Mouse (Mus musculus): ENCODE data around the gene Prox2. TPM values are rescaled to one million over a fixed set of nuclear protein-coding genes. Genes with fewer than 3 reads are reported as not detected.
A peak's percentile ranks its signal among the peaks of the same experiment; 100 is the strongest.

Prox2 gene
- polyA plus RNA-seq, 1 experiment: 1.6 TPM

DNA sequence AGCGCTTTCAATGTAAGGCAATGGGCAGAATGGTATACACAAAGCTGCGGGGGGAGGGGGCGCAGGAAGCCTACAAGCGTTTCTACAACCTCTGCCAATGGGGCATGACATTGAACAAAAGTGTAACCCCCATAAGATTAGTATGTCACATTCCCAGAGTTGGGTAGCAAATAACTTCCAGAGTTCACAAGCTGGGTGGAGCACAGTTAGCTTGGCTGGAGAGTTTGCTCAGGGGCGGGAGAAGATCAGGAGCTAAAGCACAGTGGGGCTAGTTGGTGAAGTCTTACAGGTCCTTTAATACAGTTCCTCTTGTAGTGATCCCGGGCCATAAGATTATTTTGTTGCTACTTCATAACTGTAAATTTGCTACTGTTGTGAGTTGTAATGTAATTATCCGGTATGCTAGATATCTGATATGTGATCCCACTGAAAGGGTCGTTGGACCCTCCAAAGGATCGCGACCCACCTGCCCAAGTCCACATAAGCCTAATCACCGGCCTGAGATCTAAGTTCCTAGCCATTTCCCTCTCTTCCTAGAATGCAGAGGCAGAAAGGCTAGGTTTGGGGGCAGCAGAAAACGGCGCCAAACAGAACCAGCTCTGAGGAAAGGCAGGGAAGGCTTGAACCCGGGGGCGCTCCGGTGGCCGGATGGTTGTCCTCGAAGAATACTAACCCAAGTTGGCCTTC is 405 bp downstream of the Prox2 start:
- peak in 1 of 2 experiments; percentile 24 for DNase-seq
- Histone ChIP-seq H3K27me3 (ENCODE audit: control insufficient read depth, insufficient read depth, low read length) (no peaks in the 10 kb centered on the region), H3K27ac (ENCODE audit: insufficient read depth, low read length) (peak overlapping the region; percentile 86), H3K4me1 (ENCODE audit: control insufficient read depth, insufficient read depth, low read length) (no peaks in the 10 kb centered on the region; the same call in 1 of the 2 replicates), H3K4me3 (replicated peaks; ENCODE audit: insufficient read depth, low read depth, low read length) (peak overlapping the region; percentile 93)
- TF ChIP-seq CTCF (IDR thresholded peaks at IDR 0.05; ENCODE audit: borderline replicate concordance, insufficient read depth, low read depth, low read length) (no peak), POLR2A (IDR thresholded peaks at IDR 0.05; ENCODE audit: borderline replicate concordance, insufficient read depth, low read length) (no peak)
- 15% methylated on average over 18 of the region's 18 CpGs for WGBS

DNA sequence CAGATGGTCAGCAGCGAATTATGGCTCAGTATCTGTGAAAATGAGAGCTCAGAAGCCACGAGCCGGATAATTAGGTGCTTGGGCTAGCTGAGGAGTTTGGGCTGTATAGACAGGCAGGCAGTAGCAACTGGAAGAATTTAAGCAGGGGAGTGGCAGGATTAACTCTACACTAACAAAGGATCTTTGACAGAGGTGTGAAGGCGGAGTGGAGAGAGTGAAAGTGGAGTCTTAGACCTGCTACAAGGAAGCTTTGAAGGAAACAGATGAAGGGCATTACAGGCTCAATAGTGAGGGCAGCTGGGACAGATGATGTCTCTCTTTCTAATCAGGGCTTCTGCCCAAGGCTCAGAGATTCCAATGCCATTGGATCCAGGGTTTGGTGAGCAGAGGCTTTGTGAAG is 1.1 kb downstream of the Prox2 start:
- no peak overlapping the region for H3K27ac ChIP-seq (ENCODE audit: insufficient read depth, low read length)
- DNase-seq: no peak
- H3K4me1 ChIP-seq (ENCODE audit: control insufficient read depth, insufficient read depth, low read length): no peaks in the 10 kb centered on the region; the same call in 1 of the 2 replicates
- TF ChIP-seq CTCF (IDR thresholded peaks at IDR 0.05; ENCODE audit: borderline replicate concordance, insufficient read depth, low read depth, low read length): no peak
- no peak for TF ChIP-seq POLR2A (IDR thresholded peaks at IDR 0.05; ENCODE audit: borderline replicate concordance, insufficient read depth, low read length)
- WGBS: 68% methylated on average over 4 of the region's 4 CpGs
- H3K27me3 ChIP-seq (ENCODE audit: control insufficient read depth, insufficient read depth, low read length): no peaks in the 10 kb centered on the region
- H3K4me3 ChIP-seq (replicated peaks; ENCODE audit: insufficient read depth, low read depth, low read length): no peak overlapping the region

DNA sequence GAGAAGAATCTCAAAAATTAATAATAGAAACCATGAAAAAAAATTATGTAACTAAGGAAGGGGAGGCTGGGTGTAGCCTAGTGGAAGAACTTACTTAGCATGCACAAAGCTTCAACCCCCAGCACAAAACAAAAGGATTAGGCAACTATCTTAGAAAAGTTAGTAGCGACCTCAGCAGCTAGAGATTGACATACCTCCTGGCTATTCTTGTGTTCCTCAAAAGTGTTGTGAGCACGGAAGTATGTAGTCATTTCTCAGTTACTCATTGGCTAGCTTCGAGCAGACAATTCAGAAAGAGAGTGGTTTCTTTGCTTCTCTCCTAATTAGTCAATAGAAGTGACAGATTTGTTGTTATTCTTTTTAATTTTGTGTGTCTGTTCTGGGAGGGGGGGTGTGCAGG is 1.9 kb downstream of the Prox2 start:
- TF ChIP-seq POLR2A (IDR thresholded peaks at IDR 0.05; ENCODE audit: borderline replicate concordance, insufficient read depth, low read length) (no peak), CTCF (IDR thresholded peaks at IDR 0.05; ENCODE audit: borderline replicate concordance, insufficient read depth, low read depth, low read length) (no peak)
- Histone ChIP-seq H3K27me3 (ENCODE audit: control insufficient read depth, insufficient read depth, low read length) (no peaks in the 10 kb centered on the region), H3K4me3 (replicated peaks; ENCODE audit: insufficient read depth, low read depth, low read length) (no peak overlapping the region), H3K27ac (ENCODE audit: insufficient read depth, low read length) (no peak overlapping the region), H3K4me1 (ENCODE audit: control insufficient read depth, insufficient read depth, low read length) (no peaks in the 10 kb centered on the region; the same call in 1 of the 2 replicates)
- WGBS: 80% methylated on average over 3 of the region's 3 CpGs
- DNase-seq: no peak

DNA sequence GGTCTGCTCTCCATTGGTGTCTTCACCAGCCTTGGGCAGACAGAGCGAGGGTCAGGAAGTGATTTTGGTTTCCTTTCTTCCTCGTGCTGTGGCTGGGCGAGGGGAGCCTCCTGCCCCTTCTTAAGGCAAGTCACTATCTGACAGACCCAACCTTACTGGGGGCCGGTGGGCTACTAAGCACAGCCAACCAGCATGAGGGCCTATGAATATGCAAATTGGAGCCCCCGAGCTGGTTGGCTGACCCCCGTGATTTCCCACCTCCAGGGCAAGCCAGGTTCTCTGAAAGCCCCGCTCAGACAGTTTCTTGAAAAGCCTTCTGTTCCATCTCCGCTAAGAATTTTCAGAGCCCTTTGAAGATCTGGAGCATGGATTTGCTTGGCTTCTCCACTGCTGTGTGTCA is 4.3 kb downstream of the Prox2 start:
- no peak overlapping the region for H3K27ac ChIP-seq (ENCODE audit: insufficient read depth, low read length)
- WGBS: 30% methylated on average over 8 of the region's 8 CpGs
- TF ChIP-seq POLR2A (IDR thresholded peaks at IDR 0.05; ENCODE audit: borderline replicate concordance, insufficient read depth, low read length): no peak
- TF ChIP-seq CTCF (IDR thresholded peaks at IDR 0.05; ENCODE audit: borderline replicate concordance, insufficient read depth, low read depth, low read length): no peak
- no peak overlapping the region for H3K4me3 ChIP-seq (replicated peaks; ENCODE audit: insufficient read depth, low read depth, low read length)
- H3K4me1 ChIP-seq (ENCODE audit: control insufficient read depth, insufficient read depth, low read length): no peaks in the 10 kb centered on the region
- no peak for DNase-seq
- no peaks in the 10 kb centered on the region for H3K27me3 ChIP-seq (ENCODE audit: control insufficient read depth, insufficient read depth, low read length)

DNA sequence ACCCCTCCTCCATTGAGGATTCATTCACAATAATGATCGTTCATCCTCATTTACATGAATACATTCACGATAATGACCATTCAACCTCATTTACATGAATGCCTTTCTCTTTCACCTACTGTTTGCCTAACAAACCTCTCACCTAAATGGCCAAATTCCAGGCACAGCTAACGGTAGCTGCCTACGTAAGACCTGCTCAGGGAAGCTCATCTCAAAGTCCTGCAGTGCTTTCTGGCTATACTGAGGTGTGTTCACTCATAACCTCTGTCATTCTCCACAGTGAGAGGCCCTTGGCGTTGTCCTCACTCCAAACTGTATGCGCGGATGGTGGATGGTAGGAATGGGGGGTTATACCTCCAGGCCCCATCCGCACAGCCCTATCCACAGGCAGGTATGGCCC is 5.8 kb downstream of the Prox2 start:
- Histone ChIP-seq H3K4me1 (ENCODE audit: control insufficient read depth, insufficient read depth, low read length) (no peaks in the 10 kb centered on the region), H3K4me3 (replicated peaks; ENCODE audit: insufficient read depth, low read depth, low read length) (no peak overlapping the region), H3K27me3 (ENCODE audit: control insufficient read depth, insufficient read depth, low read length) (no peaks in the 10 kb centered on the region), H3K27ac (ENCODE audit: insufficient read depth, low read length) (no peak overlapping the region)
- 87% methylated on average over 8 of the region's 8 CpGs for WGBS
- no peak for DNase-seq
- TF ChIP-seq CTCF (IDR thresholded peaks at IDR 0.05; ENCODE audit: borderline replicate concordance, insufficient read depth, low read depth, low read length) (no peak), POLR2A (IDR thresholded peaks at IDR 0.05; ENCODE audit: borderline replicate concordance, insufficient read depth, low read length) (no peak)

DNA sequence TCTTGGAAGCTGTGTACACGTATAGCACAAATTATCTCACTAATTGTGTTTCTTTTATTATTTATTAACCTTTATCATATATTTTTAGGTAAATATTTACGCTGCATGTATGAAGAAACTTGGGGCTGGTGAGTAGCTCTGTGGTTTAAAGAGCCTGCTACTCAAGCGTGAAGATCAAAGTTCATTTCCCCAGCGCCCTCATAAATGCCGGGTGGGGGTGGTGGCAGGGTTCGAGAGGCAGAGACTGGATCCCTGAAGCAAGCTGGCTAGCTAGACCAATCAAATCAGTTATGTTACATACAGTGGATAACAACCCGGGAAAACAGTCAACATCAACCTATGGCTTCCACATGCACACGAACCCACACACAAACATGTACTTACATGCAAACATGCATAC is 7.5 kb downstream of the Prox2 start:
- 83% methylated on average over 8 of the region's 8 CpGs for WGBS
- DNase-seq: no peak
- no peaks in the 10 kb centered on the region for H3K27me3 ChIP-seq (ENCODE audit: control insufficient read depth, insufficient read depth, low read length)
- no peak overlapping the region for H3K4me3 ChIP-seq (replicated peaks; ENCODE audit: insufficient read depth, low read depth, low read length)
- TF ChIP-seq CTCF (IDR thresholded peaks at IDR 0.05; ENCODE audit: borderline replicate concordance, insufficient read depth, low read depth, low read length) (no peak), POLR2A (IDR thresholded peaks at IDR 0.05; ENCODE audit: borderline replicate concordance, insufficient read depth, low read length) (no peak)
- H3K4me1 ChIP-seq (ENCODE audit: control insufficient read depth, insufficient read depth, low read length): no peaks in the 10 kb centered on the region
- no peak overlapping the region for H3K27ac ChIP-seq (ENCODE audit: insufficient read depth, low read length)

DNA sequence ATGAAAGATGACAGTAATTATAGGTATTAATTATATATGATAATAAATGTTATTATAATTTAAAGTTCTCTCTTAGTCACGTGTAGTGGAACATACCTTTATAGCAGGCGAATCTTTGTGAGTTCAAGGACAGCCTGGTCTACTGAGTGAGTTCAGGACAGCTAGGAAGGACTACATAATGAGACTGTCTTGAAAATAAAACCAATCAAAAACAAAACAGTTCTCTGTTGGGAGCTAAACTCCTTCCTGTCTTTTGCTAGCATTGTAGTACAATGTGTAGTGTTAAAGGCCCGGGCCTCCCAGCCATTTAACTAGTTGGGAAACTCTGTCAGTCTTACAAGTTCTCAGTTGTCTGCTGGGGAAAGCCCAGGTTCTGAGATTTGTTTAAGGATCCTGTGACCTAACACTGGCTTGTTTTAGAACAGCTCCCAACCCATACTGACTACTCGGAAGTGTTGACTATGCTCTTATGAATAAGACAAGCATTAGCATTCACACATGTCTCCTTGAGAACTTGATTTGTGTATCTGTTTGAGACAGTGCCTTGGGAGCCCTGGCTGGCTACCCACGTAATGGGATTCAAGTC is 8.9 kb downstream of the Prox2 start:
- WGBS: 82% methylated on average over 5 of the region's 5 CpGs
- Histone ChIP-seq H3K4me3 (replicated peaks; ENCODE audit: insufficient read depth, low read depth, low read length) (no peak overlapping the region), H3K27me3 (ENCODE audit: control insufficient read depth, insufficient read depth, low read length) (no peaks in the 10 kb centered on the region), H3K4me1 (ENCODE audit: control insufficient read depth, insufficient read depth, low read length) (no peaks in the 10 kb centered on the region), H3K27ac (ENCODE audit: insufficient read depth, low read length) (no peak overlapping the region)
- no peak for DNase-seq
- TF ChIP-seq POLR2A (IDR thresholded peaks at IDR 0.05; ENCODE audit: borderline replicate concordance, insufficient read depth, low read length) (no peak), CTCF (IDR thresholded peaks at IDR 0.05; ENCODE audit: borderline replicate concordance, insufficient read depth, low read depth, low read length) (no peak)

DNA sequence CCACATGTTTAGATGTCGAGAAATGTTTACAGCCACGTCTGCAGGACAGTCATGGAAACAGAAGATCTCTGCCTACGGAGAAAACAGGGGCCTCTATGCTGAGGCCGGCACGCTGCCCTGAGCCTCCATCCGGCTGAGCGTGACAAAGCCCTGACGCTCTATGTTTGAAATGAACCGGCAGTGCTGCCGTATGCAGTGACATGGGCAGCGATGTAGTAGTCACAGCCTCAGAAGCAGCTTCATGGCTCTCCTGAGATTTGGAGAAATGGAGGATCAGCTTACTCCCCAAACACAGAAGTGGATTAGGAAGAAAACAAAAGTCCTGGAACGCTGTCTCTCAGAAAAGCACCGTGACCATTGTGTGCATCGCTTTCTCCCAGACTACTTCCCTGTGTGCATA is 9.6 kb downstream of the Prox2 start:
- H3K4me3 ChIP-seq (replicated peaks; ENCODE audit: insufficient read depth, low read depth, low read length): no peak overlapping the region
- no peaks in the 10 kb centered on the region for H3K4me1 ChIP-seq (ENCODE audit: control insufficient read depth, insufficient read depth, low read length)
- no peaks in the 10 kb centered on the region for H3K27me3 ChIP-seq (ENCODE audit: control insufficient read depth, insufficient read depth, low read length)
- no peak for TF ChIP-seq CTCF (IDR thresholded peaks at IDR 0.05; ENCODE audit: borderline replicate concordance, insufficient read depth, low read depth, low read length)
- no peak for TF ChIP-seq POLR2A (IDR thresholded peaks at IDR 0.05; ENCODE audit: borderline replicate concordance, insufficient read depth, low read length)
- DNase-seq: no peak
- H3K27ac ChIP-seq (ENCODE audit: insufficient read depth, low read length): no peak overlapping the region
- 48% methylated on average over 14 of the region's 14 CpGs for WGBS

All from cerebellum, adult 2 months (tissue).